Mouse (Mus musculus) lung, postnatal 0 days (tissue): ENCODE data around the gene Optn. TPM values are rescaled to one million over a fixed set of nuclear protein-coding genes. Genes with fewer than 3 reads are reported as not detected.
A peak's percentile ranks its signal among the peaks of the same experiment; 100 is the strongest.
"Not testable (repeated sequence)": the region's sequence is repeated elsewhere in the genome, so short reads cannot be mapped to it uniquely, and the experiment has no call there.

Source experiments
- ATAC-seq: fragments of 200-750 bp; cut with Nextera tagmentation; 2 replicates; pipeline ENCODE4 v1.8.0; 2017; ENCODE audit warnings: moderate library complexity
- DNase-seq: peaks from one replicate; pipeline ENCODE4 v3.0.0-alpha.2; 2016; ENCODE audit warnings: low spot score
- H3K27ac ChIP-seq: fragments of 300-500 bp; sonication (generic); 2 replicates; pipeline ENCODE4 v1.5.1; 2014; ENCODE audit warnings: antibody characterized with exemption, mild to moderate bottlenecking, low read length, mixed read lengths
- H3K27me3 ChIP-seq: fragments of 300-500 bp; sonication (generic); replicated peaks from 2 replicates; pipeline ENCODE4 v1.6.1; 2014; ENCODE audit warnings: low read length, mixed read lengths; ENCODE audit not compliant: insufficient read depth
- H3K36me3 ChIP-seq: fragments of 300-500 bp; sonication (generic); 2 replicates; pipeline ENCODE4 v1.6.1; 2014; ENCODE audit warnings: low read length, mixed read lengths; ENCODE audit not compliant: insufficient read depth
- H3K4me1 ChIP-seq: fragments of 300-500 bp; sonication (generic); 2 replicates; pipeline ENCODE4 v1.6.1; 2014; ENCODE audit warnings: antibody characterized with exemption, low read depth, low read length, mixed read lengths; ENCODE audit not compliant: insufficient read depth
- H3K4me2 ChIP-seq: fragments of 300-500 bp; sonication (generic); replicated peaks from 2 replicates; pipeline ENCODE4 v1.6.1; 2014; ENCODE audit warnings: low read depth, mild to moderate bottlenecking, low read length, moderate library complexity, mixed read lengths
- H3K4me3 ChIP-seq: fragments of 300-500 bp; sonication (generic); 2 replicates; pipeline ENCODE4 v1.5.1; 2014; ENCODE audit warnings: low read depth, low read length
- H3K9ac ChIP-seq: fragments of 300-500 bp; sonication (generic); replicated peaks from 2 replicates; pipeline ENCODE4 v1.6.1; 2014; ENCODE audit warnings: low read depth, mild to moderate bottlenecking
- H3K9me3 ChIP-seq: fragments of 300-500 bp; sonication (generic); 2 replicates; pipeline ENCODE4 v1.6.1; 2016; ENCODE audit warnings: low read length, mixed read lengths
- CTCF ChIP-seq: IDR thresholded peaks from 2 replicates; pipeline ENCODE4 v1.5.1; 2016; ENCODE audit warnings: antibody characterized with exemption, mild to moderate bottlenecking
- EP300 ChIP-seq: IDR thresholded peaks from 2 replicates; pipeline ENCODE4 v1.6.1; 2016; ENCODE audit warnings: antibody characterized with exemption, mild to moderate bottlenecking, control low read depth
- whole genome bisulfite sequencing: fragments of 180-500 bp; shearing (Covaris S2); extraction: QIAGEN DNeasy Blood & Tissue Kit; methylation state at CpG from one replicate; pipeline ENCODE4 v1.1.7; 2014; 5-methylcytosine and 5-hydroxymethylcytosine counted together
- polyA plus RNA-seq: library from polyadenylated mRNA; unstranded; fragments of >200 nt; fragmentation: Nextera tagmentation; extraction: Ambion mirVana; gene quantifications from 2 replicates; pipeline ENCODE4 v1.2.1, GENCODE M21; 2015

The Optn gene
- polyA plus RNA-seq, 1 experiment from 2014 or later = 23.0 TPM

DNA sequence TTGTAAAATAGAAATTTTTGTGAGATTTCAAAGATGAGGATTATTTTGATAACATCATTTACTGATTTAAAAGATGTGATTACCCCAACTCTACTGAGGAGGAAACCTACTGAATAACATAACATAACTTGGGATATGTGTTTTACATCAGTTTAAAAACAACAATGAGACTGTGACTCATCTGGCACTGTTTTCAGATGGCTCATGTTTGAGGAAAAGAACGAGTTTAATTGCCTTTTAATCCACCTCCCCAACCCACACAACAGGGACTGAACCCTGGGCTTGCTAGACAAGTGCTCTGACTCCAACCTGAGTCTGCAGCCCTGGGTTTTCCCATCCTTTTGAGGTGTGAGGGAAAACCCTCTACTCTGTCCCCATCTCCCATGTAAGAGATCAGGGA is 31.5 kb upstream of the Optn start:
- H3K27me3 ChIP-seq = no peaks in the 10 kb centered on the region
- no peak overlapping the region for H3K4me3 ChIP-seq
- TF ChIP-seq CTCF (no peak), EP300 (no peak)
- H3K27ac ChIP-seq = no peak overlapping the region
- H3K36me3 ChIP-seq = no peaks in the 10 kb centered on the region
- no peak overlapping the region for H3K4me2 ChIP-seq
- ATAC-seq = no peak
- 15% methylated on average over 1 of the region's 1 CpGs for WGBS
- no peak overlapping the region for H3K9ac ChIP-seq
- no peaks in the 10 kb centered on the region for H3K9me3 ChIP-seq
- no peaks in the 10 kb centered on the region for H3K4me1 ChIP-seq
- DNase-seq = no peak

DNA sequence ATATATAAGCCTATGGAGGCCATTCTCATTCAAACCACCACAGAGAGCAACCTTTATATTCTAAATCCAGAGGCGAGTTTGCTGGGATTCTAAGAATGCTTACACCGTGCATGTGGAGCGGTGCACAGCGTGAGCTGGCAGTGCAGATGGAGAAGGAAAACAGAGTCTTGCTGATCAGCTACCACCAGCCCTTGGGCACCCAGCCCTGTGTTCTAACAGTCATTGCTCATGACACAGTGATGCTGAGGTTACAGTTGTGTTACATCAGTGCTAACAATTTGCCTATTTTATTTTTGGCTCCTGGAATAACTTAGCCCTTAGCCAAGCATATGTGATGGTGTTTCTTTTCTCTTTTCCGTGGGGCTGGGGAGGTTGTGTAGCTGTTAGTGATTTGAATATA is 31.0 kb upstream of the Optn start:
- WGBS = 88% methylated on average over 5 of the region's 5 CpGs
- ATAC-seq = no peak
- no peak overlapping the region for H3K27ac ChIP-seq

DNA sequence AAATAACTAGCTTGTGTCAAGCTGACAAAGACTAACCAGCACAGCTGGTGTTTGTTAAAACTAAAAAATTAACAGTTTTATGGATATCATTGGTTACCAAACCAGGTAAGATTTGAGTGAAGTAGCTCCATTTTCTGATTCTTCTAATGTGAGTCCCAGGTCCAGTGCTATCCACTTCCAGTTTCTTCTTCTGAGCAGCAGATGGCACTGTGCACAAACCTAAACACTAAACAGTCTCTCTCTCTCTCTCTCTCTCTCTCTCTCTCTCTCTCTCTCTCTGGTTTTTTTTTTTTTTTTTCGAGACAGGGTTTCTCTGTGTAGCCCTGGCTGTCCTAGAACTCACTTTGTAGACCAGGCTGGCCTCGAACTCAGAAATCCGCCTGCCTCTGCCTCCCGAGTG is 26.5 kb upstream of the Optn start:
- not testable (repeated sequence) for H3K27ac ChIP-seq, H3K4me2 ChIP-seq, ATAC-seq, H3K9ac ChIP-seq, H3K27me3 ChIP-seq, H3K9me3 ChIP-seq, H3K4me3 ChIP-seq, H3K36me3 ChIP-seq, H3K4me1 ChIP-seq
- TF ChIP-seq CTCF = peak; percentile 69
- 100% methylated on average over 1 of the region's 4 CpGs for WGBS
- DNase-seq = peak; percentile 61

More for the DNA sequence above, 31.0 kb upstream of the Optn start:
- no peaks in the 10 kb centered on the region for H3K27me3 ChIP-seq
- no peak overlapping the region for H3K4me3 ChIP-seq
- H3K9ac ChIP-seq = no peak overlapping the region
- no peaks in the 10 kb centered on the region for H3K9me3 ChIP-seq
- no peaks in the 10 kb centered on the region for H3K4me1 ChIP-seq
- H3K4me2 ChIP-seq = no peak overlapping the region
- no peaks in the 10 kb centered on the region for H3K36me3 ChIP-seq
- TF ChIP-seq EP300 (no peak), CTCF (no peak)
- no peak for DNase-seq

DNA sequence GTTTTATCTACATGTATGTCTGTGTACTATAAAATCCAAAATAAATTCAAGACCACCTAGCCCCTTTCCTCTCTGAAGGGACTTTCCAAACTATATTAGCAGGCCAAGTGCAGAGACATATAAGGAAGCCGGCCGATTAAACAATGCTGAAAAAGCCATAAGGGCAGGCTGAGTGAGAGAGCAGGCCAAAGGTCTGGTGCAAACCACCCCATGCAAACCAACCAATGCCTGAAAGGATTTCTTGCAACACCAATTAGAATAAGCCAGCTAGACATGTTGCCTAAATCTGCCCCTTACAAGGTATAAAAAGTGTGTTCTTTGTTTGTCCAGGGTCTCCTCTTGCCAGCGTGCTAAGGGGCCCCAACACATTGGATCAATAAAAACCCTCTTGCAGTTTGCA is 23.8 kb upstream of the Optn start:
- no peak overlapping the region for H3K4me2 ChIP-seq
- 77% methylated on average over 3 of the region's 3 CpGs for WGBS
- no peaks in the 10 kb centered on the region for H3K36me3 ChIP-seq
- no peak overlapping the region for H3K27ac ChIP-seq
- DNase-seq (no peak), ATAC-seq (no peak)
- no peaks in the 10 kb centered on the region for H3K9me3 ChIP-seq
- no peak for TF ChIP-seq CTCF
- TF ChIP-seq EP300 = no peak
- H3K4me3 ChIP-seq = no peak overlapping the region
- H3K4me1 ChIP-seq = no peaks in the 10 kb centered on the region
- no peak overlapping the region for H3K9ac ChIP-seq
- no peaks in the 10 kb centered on the region for H3K27me3 ChIP-seq

DNA sequence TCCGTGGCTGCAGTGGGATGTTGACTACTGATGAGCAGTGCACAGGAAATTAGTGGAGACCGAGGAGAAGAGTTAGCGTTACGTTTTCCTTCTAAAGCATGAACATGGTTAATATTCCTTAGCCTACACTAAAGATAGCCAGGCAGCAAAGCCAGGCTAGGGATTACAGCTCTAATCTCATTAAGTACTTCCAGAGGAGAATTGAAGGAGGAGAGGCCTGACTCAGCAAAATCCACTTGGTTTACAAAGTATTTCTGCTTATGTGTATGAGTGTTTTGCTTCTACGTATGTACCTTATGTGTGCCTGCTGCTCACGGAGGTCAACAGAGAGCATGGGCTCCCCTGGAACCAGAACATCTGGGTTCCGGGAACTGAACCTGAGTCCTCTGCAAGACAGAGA is 19.9 kb upstream of the Optn start:
- Histone ChIP-seq H3K27me3 (no peaks in the 10 kb centered on the region), H3K9me3 (no peaks in the 10 kb centered on the region), H3K27ac (no peak overlapping the region), H3K4me1 (no peaks in the 10 kb centered on the region), H3K9ac (no peak overlapping the region), H3K36me3 (no peaks in the 10 kb centered on the region), H3K4me2 (no peak overlapping the region), H3K4me3 (no peak overlapping the region)
- WGBS = 91% methylated on average over 7 of the region's 7 CpGs
- ATAC-seq (no peak), DNase-seq (no peak)
- TF ChIP-seq EP300 (no peak), CTCF (no peak)

DNA sequence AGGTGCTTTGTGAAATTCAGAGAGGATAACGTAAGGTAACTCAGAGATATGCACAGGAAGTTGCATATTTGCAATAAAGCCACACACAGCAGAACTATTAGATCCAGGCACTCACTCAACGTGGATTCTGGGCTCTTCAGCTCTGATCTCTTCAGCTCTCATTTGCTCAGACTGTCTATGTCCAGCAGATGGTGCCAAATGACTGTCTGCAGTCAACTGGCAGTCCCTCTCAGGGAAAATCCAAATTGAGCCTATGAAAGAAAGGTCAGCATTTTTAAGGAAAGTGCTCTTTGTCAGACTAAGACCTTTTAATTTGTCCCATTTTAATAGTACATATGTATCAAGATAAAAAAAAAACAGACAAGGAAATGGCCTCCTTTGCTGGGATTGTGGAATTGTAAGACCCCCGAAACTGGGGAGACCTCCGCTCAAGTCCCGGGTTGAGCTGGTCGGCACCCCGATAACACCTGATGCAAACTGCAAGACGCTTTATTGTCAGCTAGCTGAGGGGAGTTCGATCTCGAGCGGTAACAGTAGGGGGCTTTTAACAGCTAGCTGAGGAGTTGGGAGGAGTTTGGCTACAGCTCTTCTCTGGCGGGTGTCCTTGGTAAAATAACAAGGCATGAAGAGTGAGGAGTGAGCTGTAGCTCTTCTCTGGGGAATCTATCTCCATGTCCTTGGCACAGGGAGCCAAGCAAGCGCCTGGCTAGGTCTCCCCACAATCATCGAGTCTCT is 16.4 kb upstream of the Optn start:
- WGBS = 6% methylated on average over 14 of the region's 14 CpGs
- no peak for TF ChIP-seq EP300
- peak; percentile 89 for TF ChIP-seq CTCF
- peak; percentile 83 for DNase-seq
- Histone ChIP-seq H3K27ac (no peak overlapping the region), H3K36me3 (no peaks in the 10 kb centered on the region), H3K4me1 (no peaks in the 10 kb centered on the region), H3K4me2 (peak overlapping the region; percentile 42), H3K9ac (no peak overlapping the region), H3K4me3 (no peak overlapping the region), H3K9me3 (no peaks in the 10 kb centered on the region), H3K27me3 (no peaks in the 10 kb centered on the region)
- ATAC-seq = peak; percentile 65

DNA sequence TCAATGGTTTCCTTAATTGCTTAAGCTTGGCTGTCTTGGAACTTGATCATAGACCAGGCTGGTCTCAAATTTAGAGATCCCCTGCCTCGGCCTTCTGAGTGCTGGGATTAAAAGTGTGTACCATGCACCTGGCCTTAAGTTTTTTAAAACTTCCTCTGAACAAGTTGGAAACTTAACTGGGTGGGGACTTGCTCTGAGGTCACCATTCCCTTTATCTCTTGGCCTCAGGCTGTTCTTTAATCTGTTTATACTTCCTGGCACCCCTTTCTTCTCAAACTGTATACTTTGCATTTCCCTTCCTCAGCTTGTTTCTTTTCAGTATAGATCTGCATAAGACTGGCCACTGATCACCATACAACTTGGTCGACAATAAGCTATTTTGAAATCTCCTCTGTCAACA is 14.1 kb upstream of the Optn start:
- TF ChIP-seq CTCF (no peak), EP300 (no peak)
- no peaks in the 10 kb centered on the region for H3K4me1 ChIP-seq
- no peak overlapping the region for H3K9ac ChIP-seq
- no peak overlapping the region for H3K27ac ChIP-seq
- no peak overlapping the region for H3K4me2 ChIP-seq
- no peaks in the 10 kb centered on the region for H3K36me3 ChIP-seq
- DNase-seq (no peak), ATAC-seq (no peak)
- 38% methylated on average over 2 of the region's 2 CpGs for WGBS
- no peaks in the 10 kb centered on the region for H3K27me3 ChIP-seq
- no peak overlapping the region for H3K4me3 ChIP-seq
- H3K9me3 ChIP-seq = no peaks in the 10 kb centered on the region
